Mouse (Mus musculus) adrenal gland, adult 18-20 months (tissue): ENCODE measurements around the gene Galnt5. TPM values are rescaled to one million over a fixed set of nuclear protein-coding genes. Genes with fewer than 3 reads are reported as not detected.

Experiments
- total RNA-seq, 2 experiments: library from RNA; stranded (reverse); gene quantifications; 1 replicate in 1 of 2; 2 replicates in 1 of 2; pipeline ENCODE4 v1.2.3; 2021

Galnt5 gene
- total RNA-seq, 2 experiments from 2014 or later, result 0.06 TPM; not detected in 1

Other genes starting within 250 kb of the Galnt5 start
- gene Ermn, start 55.0 kb downstream of the Galnt5 start, total RNA-seq, result not detected
- 10 to 100 TPM; 13.8 to 21.8 TPM for gene Cytip, start 197.6 kb downstream of the Galnt5 start, total RNA-seq